Mouse (Mus musculus) telencephalon, adult 2 months (tissue): ENCODE data around the gene Gsn.
A peak's percentile ranks its signal among the peaks of the same experiment; 100 is the strongest.

Source experiments
- DNase-seq: peaks from one replicate; pipeline ENCODE4 v3.0.0-alpha.2; 2011; ENCODE audit warnings: low read depth, low spot score

Gsn gene

DNA sequence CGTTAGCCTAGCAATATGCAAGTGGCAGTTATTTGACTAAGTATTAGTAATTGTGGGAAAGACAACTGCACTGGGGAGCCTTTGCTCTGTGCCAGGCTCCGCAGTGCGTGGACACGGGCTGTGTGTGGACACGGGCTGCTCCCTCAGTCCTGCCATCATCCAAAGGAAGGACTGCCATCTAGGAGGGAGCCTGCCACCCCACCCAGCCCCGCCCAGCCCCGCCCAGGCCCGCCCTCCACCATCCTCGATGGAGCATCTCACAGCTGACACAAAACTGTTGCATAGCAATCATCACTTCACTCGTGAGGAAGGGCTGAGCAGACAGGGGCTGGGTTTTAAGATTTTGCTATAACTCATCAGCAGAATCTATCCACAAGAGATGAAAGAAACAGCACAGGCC, 69.8 kb downstream of the Gsn start:
- DNase-seq, result no peak

DNA sequence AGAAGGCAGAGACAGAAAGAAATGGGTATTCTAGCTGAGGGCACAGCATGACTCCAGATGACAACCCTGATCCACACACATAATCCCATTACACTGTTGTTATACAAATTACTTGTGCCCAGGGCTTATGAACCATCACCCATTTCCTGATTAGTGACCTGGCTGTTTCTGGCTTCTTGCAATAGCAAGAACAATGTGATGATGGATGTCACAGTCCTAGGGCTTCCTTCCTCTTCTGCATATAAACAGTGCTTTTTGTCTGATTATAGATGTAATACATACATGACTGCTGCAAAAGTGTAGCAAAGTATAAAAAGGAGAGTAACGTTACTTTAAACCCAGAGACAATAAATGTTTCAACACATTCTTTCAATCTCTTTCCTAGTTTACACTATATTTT, 70.8 kb downstream of the Gsn start:
- DNase-seq, result no peak

- DNase-seq, result no peak
These were observed 71.4 kb downstream of the Gsn start for GRCm38 (mm10) chr2:35327583-35327982.

- DNase-seq, result no peak
These were observed 72.0 kb downstream of the Gsn start for GRCm38 (mm10) chr2:35328064-35328792.

- DNase-seq, result no peak
These were observed 72.9 kb downstream of the Gsn start for GRCm38 (mm10) chr2:35329061-35329460.

DNA sequence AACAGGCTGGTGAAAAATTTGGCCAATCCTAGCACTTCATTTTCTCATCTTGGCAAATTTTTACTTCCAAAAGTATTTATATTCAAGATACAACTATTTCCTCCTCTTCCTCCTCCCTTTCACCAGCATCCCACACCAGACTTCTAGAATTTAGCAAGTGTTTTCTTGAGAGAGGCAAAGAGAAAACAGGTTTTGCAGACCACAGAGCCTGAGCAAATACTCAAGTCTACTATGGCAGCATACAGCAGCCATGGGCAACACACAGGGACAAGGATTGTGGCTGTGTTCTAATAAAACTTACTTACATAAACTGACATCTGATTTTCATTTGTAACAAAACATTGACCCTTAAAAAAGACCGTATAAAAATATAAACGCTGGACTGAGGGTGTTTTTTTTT, 75.0 kb downstream of the Gsn start:
- no peak for DNase-seq

DNA sequence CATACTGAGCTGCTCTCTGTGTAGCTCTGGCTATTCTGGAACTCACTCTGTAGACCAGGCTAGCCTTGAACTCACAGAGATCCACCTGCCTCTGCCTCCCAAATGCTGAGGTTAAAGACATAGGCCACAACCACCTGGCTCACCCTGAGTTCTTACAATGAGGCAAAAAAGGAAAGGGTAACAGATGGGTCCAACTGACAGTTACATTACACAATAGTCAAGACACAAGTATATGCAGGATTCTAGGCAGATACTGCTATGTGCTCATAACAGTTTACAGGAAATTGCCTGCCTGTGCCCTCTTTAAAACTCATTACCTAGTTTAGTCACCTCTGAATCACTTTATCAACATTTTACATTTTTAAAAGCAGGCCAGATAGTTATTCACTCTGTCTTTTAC, 77.5 kb downstream of the Gsn start:
- no peak for DNase-seq

- no peak for DNase-seq
These were observed 79.4 kb downstream of the Gsn start for GRCm38 (mm10) chr2:35335620-35336019.

- peak; percentile 71 for DNase-seq
These were observed 80.5 kb downstream of the Gsn start, which contains the start of gene Stom for GRCm38 (mm10) chr2:35336388-35337280. TSS of gene Stom (minus strand) at chr2:35336976.

DNA sequence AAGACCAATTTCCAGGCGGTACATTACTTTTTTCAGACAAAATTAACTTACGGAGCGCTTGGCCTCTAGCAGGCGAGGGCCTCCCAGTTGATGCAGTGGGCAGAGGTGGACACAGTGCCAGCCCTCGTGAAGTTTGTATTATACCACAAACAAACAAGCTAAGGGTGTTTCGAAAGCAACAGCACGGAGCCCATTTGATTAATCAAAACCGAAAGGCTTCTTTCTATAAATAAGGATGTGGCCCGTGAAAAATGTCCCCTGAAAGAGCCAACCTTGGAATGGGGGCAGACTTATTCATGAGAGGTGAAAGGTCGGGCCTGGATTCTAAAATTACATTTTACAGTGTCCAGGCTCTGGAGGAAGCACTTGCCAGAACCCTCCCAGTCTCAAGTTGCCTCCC, 81.2 kb downstream of the Gsn start:
- DNase-seq, result no peak

GRCm38 (mm10) chr2:35338036-35338435, 81.9 kb downstream of the Gsn start:
- no peak for DNase-seq

- no peak for DNase-seq
These were observed 82.5 kb downstream of the Gsn start for GRCm38 (mm10) chr2:35338707-35339106.

DNA sequence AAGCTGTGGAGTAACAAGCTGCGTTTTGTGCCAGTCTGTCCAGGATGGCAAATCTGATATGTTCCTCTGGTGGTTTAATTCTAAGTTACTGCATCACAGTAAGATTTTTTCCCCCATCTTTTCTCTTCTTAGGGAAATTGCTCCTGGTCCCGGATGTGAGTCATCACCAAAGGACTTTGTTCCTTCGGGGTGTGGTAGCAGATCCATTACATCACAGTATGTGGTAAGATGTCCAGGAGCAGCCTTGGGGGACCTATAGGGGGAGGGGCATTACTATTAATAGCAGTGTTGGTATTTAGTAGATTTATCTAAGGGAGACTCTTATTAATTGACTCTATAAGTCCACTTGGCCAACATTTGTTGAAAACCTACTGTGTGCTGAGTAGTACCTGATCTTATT, 86.4 kb downstream of the Gsn start:
- no peak for DNase-seq

- DNase-seq, result no peak
These were observed 89.8 kb downstream of the Gsn start for GRCm38 (mm10) chr2:35345984-35346383.

DNA sequence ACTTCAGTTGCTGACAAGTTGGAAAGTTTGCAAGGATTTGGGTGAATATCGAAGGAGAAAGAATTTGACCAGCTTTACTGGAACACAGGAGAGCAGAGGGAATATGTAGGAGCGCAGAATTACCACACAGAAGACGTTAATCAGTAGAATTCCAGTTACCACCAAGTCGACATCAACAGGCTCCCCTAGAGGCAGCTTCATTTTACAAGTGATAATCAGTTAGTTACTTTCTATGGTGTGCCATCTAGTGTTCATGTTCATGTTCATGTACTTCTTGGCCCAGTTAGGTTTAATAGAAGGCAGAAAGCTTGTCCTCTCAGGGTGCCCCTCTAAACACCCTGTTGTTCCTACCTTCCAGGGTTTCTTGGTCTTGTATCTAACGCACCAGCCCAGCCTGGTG, 93.0 kb downstream of the Gsn start:
- peak; percentile 40 for DNase-seq
